11 mouse cellular contexts compared by ENCODE assay signal in genomic region chr14:20328474-20328873, GRCm38 (mm10). TPM values are rescaled to one million over a fixed set of nuclear protein-coding genes. Genes with fewer than 3 reads are reported as not detected.
A peak's percentile ranks its signal among the peaks of the same experiment; 100 is the strongest.
DNase-seq lines count a peak whose midpoint lies in the region; ATAC-seq and TF ChIP-seq lines count a peak whose summit lies in the region.
"Had no signal": no experiment of that assay in that cellular context is flagged by ENCODE, and none has a peak within 500 bp of the region (broad histone marks: within the 10 kb centered on the region; RNA-seq: fewer than 3 reads in every experiment).

No protein-coding gene starts in this region.

- TF ChIP-seq POLR2A in kidney, adult 2 months (IDR thresholded peaks at IDR 0.05; ENCODE audit: low read depth, low read length), result no peak

- H3K9me3 ChIP-seq in kidney, embryonic 16.5 days (ENCODE audit: low read length), result no peaks in the 10 kb centered on the region

- H3K36me3 ChIP-seq in kidney, embryonic 16.5 days (ENCODE audit: insufficient read depth, low read length), result peaks cover 48% of the 10 kb centered on the region
- peaks cover 1% of the 10 kb centered on the region; the same call in 1 of the 2 replicates for H3K36me3 ChIP-seq in kidney, adult 2 months (ENCODE audit: control insufficient read depth, insufficient read depth, low read length)

- peak; percentile 58 for TF ChIP-seq CTCF in kidney, adult 2 months (conservative IDR thresholded peaks at IDR 0.05; ENCODE audit: insufficient read depth, insufficient read length, low read depth, low read length)

- H3K9ac ChIP-seq in kidney, embryonic 16.5 days (replicated peaks; ENCODE audit: low read length), result no peak overlapping the region

- 70% methylated on average over 9 of the region's 9 CpGs for WGBS in kidney, embryonic 16.5 days
- 67% methylated on average over 9 of the region's 9 CpGs for WGBS in kidney, adult 2 months

- H3K27me3 ChIP-seq in kidney, embryonic 16.5 days (ENCODE audit: insufficient read depth, low read length), result no peaks in the 10 kb centered on the region
- no peaks in the 10 kb centered on the region for H3K27me3 ChIP-seq in kidney, adult 2 months (replicated peaks; ENCODE audit: control insufficient read depth, insufficient read depth, low read length)

- H3K4me3 ChIP-seq in kidney, embryonic 16.5 days (ENCODE audit: low read length), result no peak overlapping the region
- no peak overlapping the region for H3K4me3 ChIP-seq in kidney, adult 2 months (ENCODE audit: insufficient read depth, low read depth, low read length)

- no peaks in the 10 kb centered on the region for H3K4me1 ChIP-seq in kidney, embryonic 16.5 days (ENCODE audit: insufficient read depth, low read length)
- H3K4me1 ChIP-seq in kidney, adult 2 months (ENCODE audit: control insufficient read depth, insufficient read depth, low read length), result no peaks in the 10 kb centered on the region

- no peak overlapping the region for H3K4me2 ChIP-seq in kidney, embryonic 16.5 days (replicated peaks; ENCODE audit: low read depth, low read length)

- peak; percentile 38 for DNase-seq in kidney, adult 18-20 months
- peak; percentile 80 for DNase-seq in ZHBTc4 (ENCODE audit: low read depth, low spot score)
- DNase-seq in kidney, adult 2 months, result peak; percentile 37
- no peak for DNase-seq in right cerebral cortex, postnatal 10 days (ENCODE audit: low spot score in 2 of 2)
- DNase-seq in left cerebral cortex, postnatal 25 days (ENCODE audit: low spot score in 2 of 2), result no peak
- DNase-seq in frontal cortex, postnatal 25 days (ENCODE audit: low spot score in 2 of 2), result no peak

- intact Hi-C loops in left cerebral cortex, postnatal 25 days (cut with DNase I), result no loop called here

- no peak overlapping the region for H3K27ac ChIP-seq in kidney, embryonic 16.5 days (ENCODE audit: low read length)
- no peak overlapping the region for H3K27ac ChIP-seq in kidney, adult 2 months (ENCODE audit: insufficient read depth, low read depth, low read length)

- no peak for ATAC-seq in kidney, embryonic 16.5 days (ENCODE audit: low FRiP score, low TSS enrichment)
- 0 out of 2 replicates have a peak, but pooled peaks have one; percentile 34 for ATAC-seq in megakaryocyte-erythroid progenitor cell, adult 5-6 weeks (replicated peaks; ENCODE audit: low FRiP score, low TSS enrichment, poor library complexity, severe bottlenecking)

RNA-seq across cellular contexts. Expression of gene Ecd, which starts 19.4 kb away (rescaled TPM):
- 60.9 and 61.9 TPM in 2 replicates for polyA plus RNA-seq in kidney, embryonic 16.5 days (2015; fragmentation: Nextera tagmentation; extraction: Ambion mirVana)
- polyA plus RNA-seq in kidney, adult 2 months (2012; rRNA removed), result 21.4 and 22.7 TPM in 2 replicates
- 68.2 and 69.1 TPM in 2 replicates for total RNA-seq in megakaryocyte-erythroid progenitor cell, adult 5-6 weeks (2014; fragmentation: Nextera tagmentation)
- 81.3 and 85.9 TPM in 2 replicates for total RNA-seq in megakaryocyte-erythroid progenitor cell, adult 5-6 weeks (2017)
- 10 to 100 TPM; 36.9 to 38.7 TPM for total RNA-seq in left cerebral cortex, postnatal 25 days (2021)

RNA-seq across cellular contexts. Expression of gene Fam149b, which starts 19.5 kb away (rescaled TPM):
- 36.9 TPM in 2 replicates for polyA plus RNA-seq in kidney, embryonic 16.5 days (2015; fragmentation: Nextera tagmentation; extraction: Ambion mirVana)
- polyA plus RNA-seq in kidney, adult 2 months (2012; rRNA removed), result 38.4 and 39.3 TPM in 2 replicates
- total RNA-seq in megakaryocyte-erythroid progenitor cell, adult 5-6 weeks (2014; fragmentation: Nextera tagmentation), result 16.3 and 21.6 TPM in 2 replicates
- 21.6 and 37.3 TPM in 2 replicates for total RNA-seq in megakaryocyte-erythroid progenitor cell, adult 5-6 weeks (2017)
- 10 to 100 TPM; 45.6 to 50.7 TPM for total RNA-seq in left cerebral cortex, postnatal 25 days (2021)

RNA-seq across cellular contexts. Expression of gene Nudt13, which starts 34.0 kb away (rescaled TPM):
- 13.9 and 21.0 TPM in 2 replicates for polyA plus RNA-seq in kidney, embryonic 16.5 days (2015; fragmentation: Nextera tagmentation; extraction: Ambion mirVana)
- polyA plus RNA-seq in kidney, adult 2 months (2012; rRNA removed), result 22.4 and 25.4 TPM in 2 replicates
- 9.2 and 13.0 TPM in 2 replicates for total RNA-seq in megakaryocyte-erythroid progenitor cell, adult 5-6 weeks (2014; fragmentation: Nextera tagmentation)
- 10.2 and 16.6 TPM in 2 replicates for total RNA-seq in megakaryocyte-erythroid progenitor cell, adult 5-6 weeks (2017)
- 10 to 100 TPM; 15.6 to 18.8 TPM for total RNA-seq in left cerebral cortex, postnatal 25 days (2021)

RNA-seq across cellular contexts. Expression of gene Kcnk16, which starts 59.5 kb away (rescaled TPM):
- not detected in 2 replicates for polyA plus RNA-seq in kidney, embryonic 16.5 days (2015; fragmentation: Nextera tagmentation; extraction: Ambion mirVana)
- polyA plus RNA-seq in kidney, adult 2 months (2012; rRNA removed), result not detected in 2 replicates
- total RNA-seq in megakaryocyte-erythroid progenitor cell, adult 5-6 weeks (2014; fragmentation: Nextera tagmentation), result not detected in 2 replicates
- total RNA-seq in megakaryocyte-erythroid progenitor cell, adult 5-6 weeks (2017), result not detected in 2 replicates
- total RNA-seq in left cerebral cortex, postnatal 25 days (2021), result not detected
- total RNA-seq: gastrocnemius, adult 18-20 months; left cerebral cortex, postnatal 14 days had no signal
- polyA plus RNA-seq: neural tube, embryonic 11.5 days had no signal

Comparison
In these comparisons a context has a peak if more than half of its experiments do, and no peak if none do; other contexts are left out.
1. DNase-seq: peak in kidney, adult 18-20 months (single experiment), ZHBTc4 (single experiment) and kidney, adult 2 months (single experiment); none in right cerebral cortex, postnatal 10 days (0 of 2), left cerebral cortex, postnatal 25 days (0 of 2) and frontal cortex, postnatal 25 days (0 of 2).